In genomic region chr2:93097016-93097415, GRCm38 (mm10) we compare ENCODE assay signal across 23 mouse cellular contexts.
"Had no signal": no experiment of that assay in that cellular context is flagged by ENCODE, and none has a peak within 500 bp of the region (broad histone marks: within the 10 kb centered on the region; RNA-seq: fewer than 3 reads in every experiment).

No protein-coding gene starts in this region.

- H3K9me3 ChIP-seq: heart, embryonic 13.5 days; heart, embryonic 15.5 days; hindbrain, embryonic 13.5 days; hindbrain, embryonic 15.5 days; kidney, embryonic 15.5 days; limb, embryonic 13.5 days had no signal

- ATAC-seq: hindbrain, postnatal 0 days; intestine, embryonic 16.5 days had no signal

- H3K27me3 ChIP-seq: heart, embryonic 13.5 days; heart, embryonic 15.5 days; hindbrain, embryonic 13.5 days; hindbrain, embryonic 15.5 days; kidney, embryonic 15.5 days had no signal

- H3K27ac ChIP-seq: heart, adult 2 months; heart, embryonic 13.5 days; heart, embryonic 15.5 days; hindbrain, embryonic 13.5 days; hindbrain, embryonic 15.5 days; hindbrain, postnatal 0 days; kidney, embryonic 15.5 days; kidney, postnatal 0 days; limb, embryonic 13.5 days had no signal

- H3K36me3 ChIP-seq: heart, embryonic 13.5 days; heart, embryonic 15.5 days; hindbrain, embryonic 13.5 days; hindbrain, embryonic 15.5 days; kidney, embryonic 15.5 days; limb, embryonic 13.5 days had no signal

- H3K4me3 ChIP-seq: heart, adult 2 months; heart, embryonic 13.5 days; heart, embryonic 15.5 days; hindbrain, embryonic 13.5 days; hindbrain, embryonic 15.5 days; kidney, embryonic 15.5 days; limb, embryonic 13.5 days had no signal

- H3K9ac ChIP-seq: heart, embryonic 13.5 days; heart, embryonic 15.5 days; hindbrain, embryonic 13.5 days; hindbrain, embryonic 15.5 days; kidney, embryonic 15.5 days; limb, embryonic 13.5 days had no signal

- DNase-seq: gastrocnemius, postnatal 14 days; gastrocnemius, postnatal 36 days; heart, adult 11 months; heart, adult 2 months; heart, postnatal 14 days; heart, postnatal 36 days; kidney, adult 11 months; kidney, adult 2 months; kidney, adult 9 months; kidney, postnatal 14 days; kidney, postnatal 36 days; layer of hippocampus, adult 9-11 months; layer of hippocampus, postnatal 36 days had no signal

- H3K4me2 ChIP-seq: heart, embryonic 11.5 days; heart, embryonic 13.5 days; heart, embryonic 15.5 days; hindbrain, embryonic 13.5 days; hindbrain, embryonic 15.5 days; kidney, embryonic 15.5 days; limb, embryonic 13.5 days had no signal
